Mouse (Mus musculus) MEL (cell line): ENCODE data around the gene Nkx1-1. TPM values are rescaled to one million over a fixed set of nuclear protein-coding genes. Genes with fewer than 3 reads are reported as not detected.

Experiments
- polyA plus RNA-seq, 2 experiments: library from polyadenylated mRNA; stranded (reverse) in 1 of 2; unstranded in 1 of 2; fragments of >175 nt in 1 of 2; fragments of >200 nt in 1 of 2; gene quantifications; 2 replicates each; pipeline versions ENCODE4 v1.2.1 to v1.2.4; 2012; ENCODE audit warnings: low replicate concordance in 2 of 2, low read depth in 1 of 2; ENCODE audit not compliant: insufficient read length in 2 of 2, insufficient read depth in 1 of 2, missing spikeins in 1 of 2
- total RNA-seq: library from RNA; depleted of rRNA; stranded (reverse); fragments of 300-350 nt; gene quantifications from 2 replicates; pipeline ENCODE4 v1.2.3, GENCODE M21; 2012; rRNA removed

Nkx1-1 gene
- total and polyA plus RNA-seq, 3 experiments = not detected

Other genes starting within 250 kb of the Nkx1-1 start
- gene Spon2, start 215.5 kb downstream of the Nkx1-1 start, total RNA-seq = 1.7 and 3.1 TPM in 2 replicates
- gene Spon2, start 215.5 kb downstream of the Nkx1-1 start, polyA plus RNA-seq = 1 to 10 TPM in 1 of 2 experiments, not detected in 1; 2.6 TPM
- gene Ctbp1, start 159.0 kb downstream of the Nkx1-1 start, total RNA-seq = 413 and 443 TPM in 2 replicates
- 100 to 1,000 TPM; 353 to 595 TPM for gene Ctbp1, start 159.0 kb downstream of the Nkx1-1 start, polyA plus RNA-seq
- 140 and 151 TPM in 2 replicates for gene Maea, start 98.5 kb downstream of the Nkx1-1 start, total RNA-seq
- gene Maea, start 98.5 kb downstream of the Nkx1-1 start, polyA plus RNA-seq = 100 to 1,000 TPM in 1 of 2 experiments, not detected in 1; 224 TPM
- gene Uvssa, start 55.4 kb downstream of the Nkx1-1 start, total RNA-seq = 4.7 and 6.3 TPM in 2 replicates
- gene Uvssa, start 55.4 kb downstream of the Nkx1-1 start, polyA plus RNA-seq = 10 to 100 TPM in 1 of 2 experiments, not detected in 1; 10.6 TPM
- 39.3 and 43.6 TPM in 2 replicates for gene Fam53a, start 195.7 kb upstream of the Nkx1-1 start, total RNA-seq
- gene Fam53a, start 195.7 kb upstream of the Nkx1-1 start, polyA plus RNA-seq = 10 to 100 TPM in 1 of 2 experiments, not detected in 1; 62.8 TPM
- 0.13 and 0.19 TPM in 2 replicates for gene Gm9903, start 195.9 kb upstream of the Nkx1-1 start, total RNA-seq
- gene Gm9903, start 195.9 kb upstream of the Nkx1-1 start, polyA plus RNA-seq = under 1 TPM in 1 of 2 experiments, not detected in 1; 0.36 TPM
- gene Slbp, start 218.6 kb upstream of the Nkx1-1 start, total RNA-seq = 250 and 255 TPM in 2 replicates
- 100 to 1,000 TPM; 233 to 731 TPM for gene Slbp, start 218.6 kb upstream of the Nkx1-1 start, polyA plus RNA-seq
- 149 and 151 TPM in 2 replicates for gene Tacc3, start 224.2 kb upstream of the Nkx1-1 start, total RNA-seq
- gene Tacc3, start 224.2 kb upstream of the Nkx1-1 start, polyA plus RNA-seq = 100 to 1,000 TPM; 165 to 609 TPM
- gene Tmem129, start 224.4 kb upstream of the Nkx1-1 start, total RNA-seq = 33.3 and 40.2 TPM in 2 replicates
- 10 to 100 TPM in 1 of 2 experiments, not detected in 1; 51.3 TPM for gene Tmem129, start 224.4 kb upstream of the Nkx1-1 start, polyA plus RNA-seq